Mouse (Mus musculus): ENCODE data around the gene Zfp646.
A peak's percentile ranks its signal among the peaks of the same experiment; 100 is the strongest.

The Zfp646 gene

GRCm38 (mm10) chr7:127919290-127919689, 43.3 kb downstream of the Zfp646 start:
- DNase-seq (ENCODE audit: low read depth, low spot score), result peak; percentile 61

GRCm38 (mm10) chr7:127921516-127921915, 45.5 kb downstream of the Zfp646 start:
- no peak for DNase-seq (ENCODE audit: low read depth, low spot score)

- no peak for DNase-seq (ENCODE audit: low read depth, low spot score)
Measured at GRCm38 (mm10) chr7:127922451-127923275, 46.6 kb downstream of the Zfp646 start.

- DNase-seq (ENCODE audit: low read depth, low spot score), result no peak
Measured at GRCm38 (mm10) chr7:127923714-127924113, 47.7 kb downstream of the Zfp646 start.

- DNase-seq (ENCODE audit: low read depth, low spot score), result no peak
Measured at GRCm38 (mm10) chr7:127925252-127925651, 49.2 kb downstream of the Zfp646 start.

GRCm38 (mm10) chr7:127926066-127926465, 50.0 kb downstream of the Zfp646 start:
- no peak for DNase-seq (ENCODE audit: low read depth, low spot score)

GRCm38 (mm10) chr7:127926846-127927245, 50.8 kb downstream of the Zfp646 start:
- DNase-seq (ENCODE audit: low read depth, low spot score), result no peak

- DNase-seq (ENCODE audit: low read depth, low spot score), result no peak
Measured at GRCm38 (mm10) chr7:127927726-127928125, 51.7 kb downstream of the Zfp646 start.

- DNase-seq (ENCODE audit: low read depth, low spot score), result peak; percentile 40
Measured at GRCm38 (mm10) chr7:127928596-127928995, 52.6 kb downstream of the Zfp646 start.

- no peak for DNase-seq (ENCODE audit: low read depth, low spot score)
Measured at GRCm38 (mm10) chr7:127929923-127930322, 53.9 kb downstream of the Zfp646 start, which contains the start of gene Prss8. TSS of gene Prss8 (minus strand) at chr7:127930104.

GRCm38 (mm10) chr7:127930636-127931035, 54.6 kb downstream of the Zfp646 start:
- DNase-seq (ENCODE audit: low read depth, low spot score), result no peak

- peak; percentile 83 for DNase-seq (ENCODE audit: low read depth, low spot score)
Measured at GRCm38 (mm10) chr7:127931351-127932135, 55.5 kb downstream of the Zfp646 start.

GRCm38 (mm10) chr7:127932273-127933031, 56.4 kb downstream of the Zfp646 start:
- peak; percentile 73 for DNase-seq (ENCODE audit: low read depth, low spot score)

- no peak for DNase-seq (ENCODE audit: low read depth, low spot score)
Measured at GRCm38 (mm10) chr7:127934075-127934474, 58.1 kb downstream of the Zfp646 start.

GRCm38 (mm10) chr7:127935028-127935722, 59.2 kb downstream of the Zfp646 start:
- peak; percentile 98 for DNase-seq (ENCODE audit: low read depth, low spot score)
